Mouse (Mus musculus): ENCODE data around the gene Foxn3. TPM values are rescaled to one million over a fixed set of nuclear protein-coding genes. Genes with fewer than 3 reads are reported as not detected.

The Foxn3 gene
- polyA plus RNA-seq, 1 experiment from 2014 or later, result 54.0 TPM

GRCm38 (mm10) chr12:99347512-99347911 lies 215.9 kb downstream of the Foxn3 start:
- ATAC-seq (replicated peaks; ENCODE audit: low FRiP score, low read depth), result no peak
- Histone ChIP-seq H3K27ac (no peak overlapping the region), H3K4me3 (replicated peaks; ENCODE audit: low read depth, low read length) (no peak overlapping the region), H3K36me3 (ENCODE audit: insufficient read depth, low read length) (no peaks in the 10 kb centered on the region), H3K9me3 (replicated peaks; ENCODE audit: low read length) (no peaks in the 10 kb centered on the region), H3K27me3 (ENCODE audit: insufficient read depth, low read length) (no peaks in the 10 kb centered on the region), H3K4me2 (ENCODE audit: low read length) (no peak overlapping the region), H3K9ac (ENCODE audit: low read depth, low read length) (no peak overlapping the region), H3K4me1 (replicated peaks; ENCODE audit: insufficient read depth, low read length) (peaks cover 24% of the 10 kb centered on the region)
- WGBS, result 57% methylated on average over 3 of the region's 3 CpGs
- no peak for TF ChIP-seq CTCF (IDR thresholded peaks at IDR 0.05; ENCODE audit: low read depth)
- DNase-seq (ENCODE audit: low spot score), result no peak

GRCm38 (mm10) chr12:99346982-99347381 lies 216.4 kb downstream of the Foxn3 start:
- ATAC-seq (replicated peaks; ENCODE audit: low FRiP score, low read depth) (no peak), DNase-seq (ENCODE audit: low spot score) (no peak)
- Histone ChIP-seq H3K4me3 (replicated peaks; ENCODE audit: low read depth, low read length) (no peak overlapping the region), H3K9ac (ENCODE audit: low read depth, low read length) (no peak overlapping the region), H3K9me3 (replicated peaks; ENCODE audit: low read length) (no peaks in the 10 kb centered on the region), H3K4me1 (replicated peaks; ENCODE audit: insufficient read depth, low read length) (peaks cover 22% of the 10 kb centered on the region), H3K27me3 (ENCODE audit: insufficient read depth, low read length) (no peaks in the 10 kb centered on the region), H3K27ac (no peak overlapping the region), H3K36me3 (ENCODE audit: insufficient read depth, low read length) (no peaks in the 10 kb centered on the region), H3K4me2 (ENCODE audit: low read length) (no peak overlapping the region)
- WGBS, result 74% methylated on average over 3 of the region's 3 CpGs
- no peak for TF ChIP-seq CTCF (IDR thresholded peaks at IDR 0.05; ENCODE audit: low read depth)

GRCm38 (mm10) chr12:99345323-99345722 lies 218.1 kb downstream of the Foxn3 start:
- DNase-seq (ENCODE audit: low spot score) (no peak), ATAC-seq (replicated peaks; ENCODE audit: low FRiP score, low read depth) (no peak)
- H3K27me3 ChIP-seq (ENCODE audit: insufficient read depth, low read length), result no peaks in the 10 kb centered on the region
- no peaks in the 10 kb centered on the region for H3K36me3 ChIP-seq (ENCODE audit: insufficient read depth, low read length)
- no peak overlapping the region for H3K27ac ChIP-seq
- no peak overlapping the region for H3K4me3 ChIP-seq (replicated peaks; ENCODE audit: low read depth, low read length)
- TF ChIP-seq CTCF (IDR thresholded peaks at IDR 0.05; ENCODE audit: low read depth), result no peak
- peaks cover 19% of the 10 kb centered on the region for H3K4me1 ChIP-seq (replicated peaks; ENCODE audit: insufficient read depth, low read length)
- H3K9me3 ChIP-seq (replicated peaks; ENCODE audit: low read length), result no peaks in the 10 kb centered on the region
- H3K4me2 ChIP-seq (ENCODE audit: low read length), result no peak overlapping the region
- WGBS, result 77% methylated on average over 4 of the region's 4 CpGs
- no peak overlapping the region for H3K9ac ChIP-seq (ENCODE audit: low read depth, low read length)

- no peak for TF ChIP-seq CTCF (IDR thresholded peaks at IDR 0.05; ENCODE audit: low read depth)
- no peak overlapping the region for H3K4me3 ChIP-seq (replicated peaks; ENCODE audit: low read depth, low read length)
- no peaks in the 10 kb centered on the region for H3K9me3 ChIP-seq (replicated peaks; ENCODE audit: low read length)
- peaks cover 12% of the 10 kb centered on the region for H3K4me1 ChIP-seq (replicated peaks; ENCODE audit: insufficient read depth, low read length)
- no peak for DNase-seq (ENCODE audit: low spot score)
- no peak overlapping the region for H3K4me2 ChIP-seq (ENCODE audit: low read length)
- no peak overlapping the region for H3K27ac ChIP-seq
- H3K27me3 ChIP-seq (ENCODE audit: insufficient read depth, low read length), result no peaks in the 10 kb centered on the region
- ATAC-seq (replicated peaks; ENCODE audit: low FRiP score, low read depth), result no peak
- WGBS, result 95% methylated on average over 2 of the region's 2 CpGs
- no peaks in the 10 kb centered on the region for H3K36me3 ChIP-seq (ENCODE audit: insufficient read depth, low read length)
- no peak overlapping the region for H3K9ac ChIP-seq (ENCODE audit: low read depth, low read length)
Measured at GRCm38 (mm10) chr12:99343378-99343777, 220.0 kb downstream of the Foxn3 start.

- peaks cover 14% of the 10 kb centered on the region for H3K4me1 ChIP-seq (replicated peaks; ENCODE audit: insufficient read depth, low read length)
- WGBS, result 26% methylated on average over 3 of the region's 3 CpGs
- ATAC-seq (replicated peaks; ENCODE audit: low FRiP score, low read depth) (no peak), DNase-seq (ENCODE audit: low spot score) (peak; percentile 22)
- H3K4me3 ChIP-seq (replicated peaks; ENCODE audit: low read depth, low read length), result no peak overlapping the region
- H3K36me3 ChIP-seq (ENCODE audit: insufficient read depth, low read length), result no peaks in the 10 kb centered on the region
- no peaks in the 10 kb centered on the region for H3K9me3 ChIP-seq (replicated peaks; ENCODE audit: low read length)
- H3K27ac ChIP-seq, result no peak overlapping the region
- no peak for TF ChIP-seq CTCF (IDR thresholded peaks at IDR 0.05; ENCODE audit: low read depth)
- no peaks in the 10 kb centered on the region for H3K27me3 ChIP-seq (ENCODE audit: insufficient read depth, low read length)
- H3K4me2 ChIP-seq (ENCODE audit: low read length), result no peak overlapping the region
- no peak overlapping the region for H3K9ac ChIP-seq (ENCODE audit: low read depth, low read length)
Measured at GRCm38 (mm10) chr12:99342160-99342559, 221.2 kb downstream of the Foxn3 start.

- Histone ChIP-seq H3K27me3 (ENCODE audit: insufficient read depth, low read length) (no peaks in the 10 kb centered on the region), H3K4me2 (ENCODE audit: low read length) (no peak overlapping the region), H3K27ac (no peak overlapping the region), H3K4me3 (replicated peaks; ENCODE audit: low read depth, low read length) (no peak overlapping the region), H3K9ac (ENCODE audit: low read depth, low read length) (no peak overlapping the region), H3K9me3 (replicated peaks; ENCODE audit: low read length) (no peaks in the 10 kb centered on the region), H3K36me3 (ENCODE audit: insufficient read depth, low read length) (no peaks in the 10 kb centered on the region), H3K4me1 (replicated peaks; ENCODE audit: insufficient read depth, low read length) (peaks cover 18% of the 10 kb centered on the region)
- 51% methylated on average over 7 of the region's 7 CpGs for WGBS
- DNase-seq (ENCODE audit: low spot score) (peak; percentile 42), ATAC-seq (replicated peaks; ENCODE audit: low FRiP score, low read depth) (no peak)
- no peak for TF ChIP-seq CTCF (IDR thresholded peaks at IDR 0.05; ENCODE audit: low read depth)
Measured at GRCm38 (mm10) chr12:99341751-99342150, 221.6 kb downstream of the Foxn3 start.
